Mouse (Mus musculus) stomach, postnatal 0 days (tissue): ENCODE measurements at regions not wholly inside any gene's neighbourhood (a gene's known extent, or its start where the extent isn't known, plus 50 kb on each side); places are given as distances from the start of the nearest gene placed in this dataset.

Experiments
- ATAC-seq: fragments of 200-750 bp; cut with Nextera tagmentation; 2 replicates; pipeline ENCODE4 v1.8.0; 2017; ENCODE audit not compliant: low FRiP score, low TSS enrichment
- DNase-seq: peaks from one replicate; pipeline ENCODE4 v3.0.0-alpha.2; 2016; ENCODE audit warnings: low spot score
- H3K27ac ChIP-seq: fragments of 300-500 bp; sonication (generic); replicated peaks from 2 replicates; pipeline ENCODE4 v1.5.1; 2014; ENCODE audit warnings: mild to moderate bottlenecking, control low read depth
- H3K27me3 ChIP-seq: fragments of 300-500 bp; sonication (generic); 2 replicates; pipeline ENCODE4 v1.6.1; 2014; ENCODE audit warnings: low read length; ENCODE audit not compliant: control insufficient read depth, insufficient read depth
- H3K36me3 ChIP-seq: fragments of 300-500 bp; sonication (generic); 2 replicates; pipeline ENCODE4 v1.6.1; 2014; ENCODE audit warnings: low read length, mixed read lengths; ENCODE audit not compliant: control insufficient read depth, insufficient read depth
- H3K4me1 ChIP-seq: fragments of 300-500 bp; sonication (generic); replicated peaks from 2 replicates; pipeline ENCODE4 v1.6.1; 2014; ENCODE audit warnings: antibody characterized with exemption; ENCODE audit not compliant: control insufficient read depth, insufficient read depth
- H3K4me2 ChIP-seq: fragments of 300-500 bp; sonication (generic); replicated peaks from 2 replicates; pipeline ENCODE4 v1.6.1; 2014; ENCODE audit warnings: low read depth, mild to moderate bottlenecking, control low read depth, moderate library complexity
- H3K4me3 ChIP-seq: fragments of 300-500 bp; sonication (generic); 2 replicates; pipeline ENCODE4 v1.5.1; 2014; ENCODE audit warnings: low read depth, low read length, control low read depth
- H3K9ac ChIP-seq: fragments of 300-500 bp; sonication (generic); 2 replicates; pipeline ENCODE4 v1.6.1; 2014; ENCODE audit warnings: mild to moderate bottlenecking, low read length, control low read depth, mixed read lengths
- H3K9me3 ChIP-seq: fragments of 300-500 bp; sonication (generic); 2 replicates; pipeline ENCODE4 v1.6.1; 2016; ENCODE audit warnings: low read length; ENCODE audit not compliant: control insufficient read depth
- CTCF ChIP-seq: IDR thresholded peaks from 2 replicates; pipeline ENCODE4 v1.5.1; 2016; ENCODE audit warnings: antibody characterized with exemption, low read depth, mild to moderate bottlenecking, moderate library complexity
- EP300 ChIP-seq: optimal IDR thresholded peaks from 2 replicates; pipeline ENCODE3; 2016; ENCODE audit warnings: antibody characterized with exemption
- WGBS: fragments of 180-500 bp; shearing (Covaris S2); extraction: QIAGEN DNeasy Blood & Tissue Kit; methylation state at CpG from one replicate; pipeline ENCODE4 v1.1.7; 2014; 5-methylcytosine and 5-hydroxymethylcytosine counted together

DNA sequence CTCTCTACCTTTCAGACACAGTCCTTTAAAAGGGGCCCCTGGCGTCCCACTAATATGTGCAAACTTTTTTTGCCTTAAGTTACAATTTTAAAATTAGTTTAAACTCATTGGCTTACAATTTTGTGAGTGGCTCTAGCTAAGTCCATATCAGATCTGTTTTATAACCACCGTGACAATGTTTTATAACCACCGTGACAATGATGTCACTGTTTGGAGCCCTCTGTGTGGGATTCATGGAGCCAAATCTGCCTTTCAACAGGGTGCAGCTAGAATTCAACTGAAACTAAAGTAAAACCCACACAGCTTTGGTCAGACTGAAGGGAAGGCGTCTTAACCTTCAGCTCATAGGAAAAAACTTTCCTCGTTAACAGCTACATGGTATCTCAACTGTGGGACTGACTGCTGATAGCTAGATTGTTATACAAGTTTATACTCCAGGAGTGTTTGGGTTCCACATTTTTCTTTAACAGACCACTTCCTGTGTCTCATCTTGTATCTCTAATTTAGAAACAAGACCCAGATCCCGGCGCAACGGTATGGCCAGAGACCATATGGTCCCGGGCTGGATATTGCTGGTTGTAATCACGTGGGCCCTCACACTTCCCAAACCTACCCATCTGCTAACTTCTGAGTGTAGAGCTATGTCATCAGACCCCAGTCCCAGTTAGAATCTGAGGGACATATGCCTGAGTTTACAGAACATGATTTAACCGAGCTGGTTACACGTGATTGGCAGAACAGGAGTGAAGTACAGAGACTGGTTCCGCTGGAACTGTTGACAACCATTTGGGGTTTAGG is 102.7 kb upstream of the Cand1 start:
- no peaks in the 10 kb centered on the region for H3K36me3 ChIP-seq
- no peak overlapping the region for H3K27ac ChIP-seq
- no peaks in the 10 kb centered on the region for H3K4me1 ChIP-seq
- DNase-seq (no peak), ATAC-seq (no peak)
- WGBS = 82% methylated on average over 13 of the region's 13 CpGs
- no peak overlapping the region for H3K4me2 ChIP-seq
- no peak overlapping the region for H3K9ac ChIP-seq
- H3K9me3 ChIP-seq = no peaks in the 10 kb centered on the region
- TF ChIP-seq EP300 = no peak
- no peak for TF ChIP-seq CTCF
- H3K27me3 ChIP-seq = no peaks in the 10 kb centered on the region
- H3K4me3 ChIP-seq = no peak overlapping the region

GRCm38 (mm10) chr10:119340323-119340722 is 100.5 kb upstream of the Cand1 start:
- Histone ChIP-seq H3K36me3 (no peaks in the 10 kb centered on the region), H3K9ac (no peak overlapping the region), H3K4me2 (no peak overlapping the region), H3K9me3 (no peaks in the 10 kb centered on the region), H3K4me1 (no peaks in the 10 kb centered on the region), H3K4me3 (no peak overlapping the region), H3K27me3 (no peaks in the 10 kb centered on the region), H3K27ac (no peak overlapping the region)
- DNase-seq (no peak), ATAC-seq (no peak)
- WGBS = 66% methylated on average over 8 of the region's 8 CpGs
- TF ChIP-seq EP300 = no peak
- peak; percentile 60 for TF ChIP-seq CTCF

DNA sequence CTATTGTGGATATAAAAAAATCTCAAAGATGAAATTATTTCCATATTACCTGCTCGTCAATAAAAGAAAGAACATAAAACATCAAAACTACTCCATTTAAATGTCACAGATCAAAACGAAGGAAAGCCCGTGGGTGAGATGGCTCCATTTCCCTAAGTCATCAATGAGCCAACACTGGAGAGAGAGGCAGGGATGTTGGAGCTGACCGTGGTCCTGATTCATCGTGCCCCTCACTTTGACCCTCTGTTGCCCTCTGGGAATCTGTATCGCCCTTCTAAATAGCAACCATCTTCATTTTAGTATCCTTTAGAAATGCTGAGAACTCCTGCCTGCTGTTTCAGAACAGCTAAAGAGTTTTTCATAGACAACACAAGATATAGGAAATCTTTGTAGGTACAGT is 87.1 kb upstream of the Cand1 start:
- no peak for DNase-seq
- TF ChIP-seq EP300 (no peak), CTCF (no peak)
- H3K27me3 ChIP-seq = no peaks in the 10 kb centered on the region
- no peak for ATAC-seq
- H3K4me2 ChIP-seq = no peak overlapping the region
- H3K27ac ChIP-seq = no peak overlapping the region
- H3K4me1 ChIP-seq = no peaks in the 10 kb centered on the region
- no peaks in the 10 kb centered on the region for H3K36me3 ChIP-seq
- H3K4me3 ChIP-seq = no peak overlapping the region
- no peak overlapping the region for H3K9ac ChIP-seq
- WGBS = 27% methylated on average over 6 of the region's 6 CpGs
- H3K9me3 ChIP-seq = no peaks in the 10 kb centered on the region

GRCm38 (mm10) chr10:119319953-119320352 is 80.1 kb upstream of the Cand1 start:
- TF ChIP-seq EP300 (no peak), CTCF (no peak)
- ATAC-seq = no peak
- H3K36me3 ChIP-seq = no peaks in the 10 kb centered on the region
- WGBS = 90% methylated on average over 8 of the region's 8 CpGs
- no peak overlapping the region for H3K4me3 ChIP-seq
- H3K9ac ChIP-seq = no peak overlapping the region
- no peaks in the 10 kb centered on the region for H3K9me3 ChIP-seq
- H3K4me2 ChIP-seq = no peak overlapping the region
- DNase-seq = no peak
- no peaks in the 10 kb centered on the region for H3K27me3 ChIP-seq
- no peaks in the 10 kb centered on the region for H3K4me1 ChIP-seq
- H3K27ac ChIP-seq = no peak overlapping the region

GRCm38 (mm10) chr10:119318416-119318815 is 78.6 kb upstream of the Cand1 start:
- no peak for DNase-seq
- Histone ChIP-seq H3K4me1 (no peaks in the 10 kb centered on the region), H3K9me3 (no peaks in the 10 kb centered on the region), H3K27ac (no peak overlapping the region), H3K4me2 (no peak overlapping the region), H3K4me3 (no peak overlapping the region), H3K9ac (no peak overlapping the region), H3K36me3 (no peaks in the 10 kb centered on the region), H3K27me3 (no peaks in the 10 kb centered on the region)
- TF ChIP-seq EP300 (no peak), CTCF (no peak)
- 83% methylated on average over 8 of the region's 8 CpGs for WGBS
- no peak for ATAC-seq

DNA sequence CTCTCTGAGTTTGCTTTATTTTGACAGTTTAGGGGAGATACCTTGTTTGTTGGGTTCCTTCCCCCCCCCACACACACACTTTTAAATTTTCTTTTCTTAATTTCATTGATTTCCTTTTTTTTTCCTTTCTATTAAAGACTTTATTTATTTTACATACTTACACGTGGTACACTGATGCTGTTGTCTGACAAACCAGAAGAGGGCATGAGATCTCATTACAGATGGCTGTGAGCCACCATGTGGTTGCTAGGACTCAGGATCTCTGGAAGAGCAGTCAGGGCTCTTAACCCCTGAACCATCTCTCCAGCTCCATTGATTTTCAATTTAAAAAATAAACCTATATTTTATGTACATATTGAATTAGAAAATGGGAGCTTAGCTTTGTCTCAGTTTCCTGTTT is 71.7 kb upstream of the Cand1 start:
- ATAC-seq = no peak
- DNase-seq = no peak
- no peak overlapping the region for H3K4me2 ChIP-seq
- no peak overlapping the region for H3K9ac ChIP-seq
- no peaks in the 10 kb centered on the region for H3K9me3 ChIP-seq
- H3K27ac ChIP-seq = no peak overlapping the region
- H3K36me3 ChIP-seq = no peaks in the 10 kb centered on the region
- no peaks in the 10 kb centered on the region for H3K27me3 ChIP-seq
- WGBS = 21% methylated on average over 1 of the region's 1 CpGs
- H3K4me1 ChIP-seq = no peaks in the 10 kb centered on the region
- TF ChIP-seq CTCF (peak; percentile 16; the same call in 1 of the 2 replicates), EP300 (no peak)
- H3K4me3 ChIP-seq = no peak overlapping the region
